Mouse (Mus musculus): ENCODE data around the gene Gm9844.

- TF ChIP-seq CTCF (IDR thresholded peaks at IDR 0.05; ENCODE audit: low read depth) = no peak
- no peak for TF ChIP-seq EP300 (IDR thresholded peaks at IDR 0.05; ENCODE audit: low read depth)
Observed at GRCm38 (mm10) chr7:24850162-24850561, 11.9 kb upstream of the Gm9844 start.

Measured in liver, embryonic 14.5 days (tissue).